Mouse (Mus musculus) layer of hippocampus, postnatal 25 days (tissue): ENCODE measurements around the gene AC134908.4. TPM values are rescaled to one million over a fixed set of nuclear protein-coding genes. Genes with fewer than 3 reads are reported as not detected.

Experiments used
- microRNA-seq, 2 experiments: library from miRNA; unstranded; fragments of <30 nt; microRNA quantifications; one replicate each; pipeline ENCODE4 v1.2.0; 2021
- total RNA-seq, 2 experiments: library from RNA; stranded (reverse); gene quantifications; 2 replicates each; pipeline ENCODE4 v1.2.3; 2021

The AC134908.4 gene
- total RNA-seq, 2 experiments from 2014 or later = 1.6 to 3.5 TPM

Small RNA genes within 50 kb of the gene (microRNA-seq; reads per million reads assigned to microRNA genes)
- gene Gm25083 (0 reads per million in 2 experiments), gene Mir3082 (2.4 to 2.6 reads per million in 2 experiments), gene Mir6966 (2.0 to 3.2 reads per million in 2 experiments)

Other genes with a start within 250 kb of the AC134908.4 start
- 10 to 100 TPM; 61.9 to 67.1 TPM for gene Sox8, start 225.0 kb downstream of the AC134908.4 start, total RNA-seq
- gene Lmf1, start 216.6 kb downstream of the AC134908.4 start, total RNA-seq = 10 to 100 TPM; 24.9 to 34.0 TPM
- gene Gng13, start 78.5 kb downstream of the AC134908.4 start, total RNA-seq = 100 to 1,000 TPM; 108 to 125 TPM
- gene Chtf18, start 68.2 kb downstream of the AC134908.4 start, total RNA-seq = 1 to 10 TPM; 1.3 to 2.1 TPM
- gene Rpusd1, start 68.0 kb downstream of the AC134908.4 start, total RNA-seq = 10 to 100 TPM; 45.4 to 49.2 TPM
- gene Mslnl, start 59.6 kb downstream of the AC134908.4 start, total RNA-seq = under 1 TPM in 1 of 2 experiments, not detected in 1; 0.14 TPM
- 1 to 10 TPM in 1 of 2 experiments, under 1 TPM in 1; 0.71 to 1.8 TPM for gene Msln, start 41.3 kb downstream of the AC134908.4 start, total RNA-seq
- 10 to 100 TPM; 32.7 to 33.2 TPM for gene Narfl, start 21.9 kb downstream of the AC134908.4 start, total RNA-seq
- 100 to 1,000 TPM; 112 to 126 TPM for gene Haghl, start 10.0 kb downstream of the AC134908.4 start, total RNA-seq
- gene Ccdc78, start 9.1 kb downstream of the AC134908.4 start, total RNA-seq = not detected
- gene Fam173a, start 2.8 kb downstream of the AC134908.4 start, total RNA-seq = 10 to 100 TPM; 81.7 to 88.0 TPM
- gene Metrn, start 1.5 kb upstream of the AC134908.4 start, total RNA-seq = 10 to 100 TPM; 82.7 to 89.2 TPM
- gene Fbxl16, start 13.4 kb upstream of the AC134908.4 start, total RNA-seq = 100 to 1,000 TPM; 637 to 657 TPM
- 10 to 100 TPM; 26.5 to 27.1 TPM for gene Wdr24, start 28.0 kb upstream of the AC134908.4 start, total RNA-seq
- gene Jmjd8, start 33.2 kb upstream of the AC134908.4 start, total RNA-seq = 10 to 100 TPM; 59.5 to 62.9 TPM
- gene Stub1, start 37.7 kb upstream of the AC134908.4 start, total RNA-seq = 100 to 1,000 TPM; 160 to 164 TPM
- 10 to 100 TPM; 62.3 to 68.3 TPM for gene Rhbdl1, start 41.6 kb upstream of the AC134908.4 start, total RNA-seq
- 10 to 100 TPM; 26.0 to 28.5 TPM for gene Gm20683, start 46.1 kb upstream of the AC134908.4 start, total RNA-seq
- gene Rhot2, start 49.2 kb upstream of the AC134908.4 start, total RNA-seq = 100 to 1,000 TPM in 1 of 2 experiments, 10 to 100 TPM in 1; 95.2 to 107 TPM
- 10 to 100 TPM; 14.8 to 21.0 TPM for gene Wdr90, start 65.8 kb upstream of the AC134908.4 start, total RNA-seq
- 10 to 100 TPM; 22.4 to 25.3 TPM for gene Mcrip2, start 73.1 kb upstream of the AC134908.4 start, total RNA-seq
- 10 to 100 TPM; 39.2 to 40.1 TPM for gene Mettl26, start 79.4 kb upstream of the AC134908.4 start, total RNA-seq
- 1 to 10 TPM; 2.0 TPM for gene Wfikkn1, start 85.2 kb upstream of the AC134908.4 start, total RNA-seq
- gene Rab40c, start 124.1 kb upstream of the AC134908.4 start, total RNA-seq = 10 to 100 TPM; 41.0 to 52.9 TPM
- gene Pigq, start 149.3 kb upstream of the AC134908.4 start, total RNA-seq = 100 to 1,000 TPM; 135 to 137 TPM
- under 1 TPM in 1 of 2 experiments, not detected in 1; 0.52 TPM for gene Nhlrc4, start 149.3 kb upstream of the AC134908.4 start, total RNA-seq
- gene A930017K11Rik, start 156.9 kb upstream of the AC134908.4 start, total RNA-seq = under 1 TPM; 0.34 to 0.47 TPM
- 10 to 100 TPM; 48.7 to 55.2 TPM for gene Capn15, start 190.1 kb upstream of the AC134908.4 start, total RNA-seq